Mouse (Mus musculus): ENCODE data around the gene Tk1. TPM values are rescaled to one million over a fixed set of nuclear protein-coding genes. Genes with fewer than 3 reads are reported as not detected.
"Not testable (repeated sequence)": the region's sequence is repeated elsewhere in the genome, so short reads cannot be mapped to it uniquely, and the experiment has no call there.

Gene Tk1
- polyA plus RNA-seq, 1 experiment from 2014 or later, result 6.2 TPM

- peaks cover 26% of the 10 kb centered on the region for H3K36me3 ChIP-seq (ENCODE audit: inconsistent target)
- 88% methylated on average over 9 of the region's 9 CpGs for WGBS (ENCODE audit: missing documents)
- H3K27ac ChIP-seq, result no peak overlapping the region
- H3K79me2 ChIP-seq (ENCODE audit: inconsistent target), result peaks cover 81% of the 10 kb centered on the region
- H3K4me3 ChIP-seq (ENCODE audit: inconsistent target), result no peak overlapping the region
These were observed 4.0 kb downstream of the Tk1 start for GRCm38 (mm10) chr11:117821868-117822267.

DNA sequence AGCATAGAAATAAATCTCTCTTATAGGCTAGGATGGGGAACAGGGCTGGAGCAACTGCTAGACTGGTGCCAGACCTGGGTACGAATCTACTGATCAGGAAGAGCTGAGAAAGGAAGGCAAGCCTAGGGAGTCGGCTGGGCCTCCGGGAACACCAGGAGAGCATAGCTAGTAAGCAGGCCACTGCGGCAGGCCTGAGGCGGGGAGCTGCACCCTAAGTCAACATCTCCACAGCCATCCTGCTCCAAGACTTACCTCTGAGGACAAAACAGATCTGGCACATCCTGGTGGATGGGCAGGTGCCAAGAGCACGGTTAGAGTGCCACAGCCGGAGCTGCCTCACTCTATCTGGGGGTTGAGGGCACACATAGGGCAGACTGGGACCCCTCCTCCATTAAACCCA is 5.7 kb downstream of the Tk1 start:
- Histone ChIP-seq H3K36me3 (ENCODE audit: inconsistent target) (peaks cover 30% of the 10 kb centered on the region), H3K79me2 (ENCODE audit: inconsistent target) (peaks cover 96% of the 10 kb centered on the region), H3K27ac (no peak overlapping the region), H3K4me3 (ENCODE audit: inconsistent target) (no peak overlapping the region)
- 96% methylated on average over 7 of the region's 7 CpGs for WGBS (ENCODE audit: missing documents)

GRCm38 (mm10) chr11:117819095-117819494 is 6.8 kb downstream of the Tk1 start:
- Histone ChIP-seq H3K4me3 (ENCODE audit: inconsistent target) (no peak overlapping the region), H3K36me3 (ENCODE audit: inconsistent target) (peaks cover 40% of the 10 kb centered on the region), H3K27ac (no peak overlapping the region), H3K79me2 (ENCODE audit: inconsistent target) (peaks cover 100% of the 10 kb centered on the region)
- 88% methylated on average over 8 of the region's 8 CpGs for WGBS (ENCODE audit: missing documents)

DNA sequence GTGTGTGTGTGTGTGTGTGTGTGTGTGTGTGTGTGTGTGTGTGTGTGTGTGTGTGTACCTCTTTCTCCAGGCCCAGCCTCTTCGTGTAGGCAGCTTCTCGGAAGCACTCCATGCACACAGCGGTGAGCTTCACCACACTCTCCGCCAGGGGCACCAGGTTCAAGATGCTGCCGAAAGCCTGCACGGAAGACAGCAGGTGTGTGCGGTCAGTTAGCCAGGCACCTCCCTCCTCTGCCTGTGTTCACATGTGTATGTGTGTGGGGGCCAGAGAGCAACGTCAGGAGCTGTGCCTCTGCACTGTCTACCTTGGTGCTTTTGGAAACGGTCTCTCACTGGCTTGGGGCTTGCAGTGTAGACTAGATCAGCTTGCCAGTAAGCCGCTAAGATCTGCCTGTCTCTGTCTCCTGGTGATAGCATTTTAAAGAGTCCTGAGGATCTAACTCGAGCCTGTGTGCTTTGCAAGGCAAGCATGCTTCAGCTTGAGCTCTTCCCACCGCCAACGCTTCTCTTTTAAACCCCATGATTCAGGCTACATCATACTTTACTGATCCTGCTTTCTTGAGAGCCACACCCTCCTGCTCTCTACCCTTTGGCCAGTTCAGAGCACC is 9.4 kb downstream of the Tk1 start:
- Histone ChIP-seq H3K36me3 (ENCODE audit: inconsistent target) (peaks cover 55% of the 10 kb centered on the region), H3K4me3 (ENCODE audit: inconsistent target) (no peak overlapping the region), H3K27ac (no peak overlapping the region), H3K79me2 (ENCODE audit: inconsistent target) (peaks cover 100% of the 10 kb centered on the region)
- 92% methylated on average over 9 of the region's 13 CpGs for WGBS (ENCODE audit: missing documents)

- not testable (repeated sequence) for H3K27ac ChIP-seq; H3K4me3 ChIP-seq (ENCODE audit: inconsistent target)
- H3K36me3 ChIP-seq (ENCODE audit: inconsistent target), result peaks cover 55% of the 10 kb centered on the region
- peaks cover 100% of the 10 kb centered on the region for H3K79me2 ChIP-seq (ENCODE audit: inconsistent target)
- WGBS (ENCODE audit: missing documents), result 94% methylated on average over 6 of the region's 9 CpGs
These were observed 10.0 kb downstream of the Tk1 start for GRCm38 (mm10) chr11:117815850-117816249.

- Histone ChIP-seq H3K36me3 (ENCODE audit: inconsistent target) (peaks cover 55% of the 10 kb centered on the region), H3K27ac (no peak overlapping the region), H3K79me2 (ENCODE audit: inconsistent target) (peaks cover 100% of the 10 kb centered on the region), H3K4me3 (ENCODE audit: inconsistent target) (no peak overlapping the region)
- WGBS (ENCODE audit: missing documents), result 57% methylated on average over 6 of the region's 6 CpGs
These were observed 11.1 kb downstream of the Tk1 start for GRCm38 (mm10) chr11:117814704-117815366.

DNA sequence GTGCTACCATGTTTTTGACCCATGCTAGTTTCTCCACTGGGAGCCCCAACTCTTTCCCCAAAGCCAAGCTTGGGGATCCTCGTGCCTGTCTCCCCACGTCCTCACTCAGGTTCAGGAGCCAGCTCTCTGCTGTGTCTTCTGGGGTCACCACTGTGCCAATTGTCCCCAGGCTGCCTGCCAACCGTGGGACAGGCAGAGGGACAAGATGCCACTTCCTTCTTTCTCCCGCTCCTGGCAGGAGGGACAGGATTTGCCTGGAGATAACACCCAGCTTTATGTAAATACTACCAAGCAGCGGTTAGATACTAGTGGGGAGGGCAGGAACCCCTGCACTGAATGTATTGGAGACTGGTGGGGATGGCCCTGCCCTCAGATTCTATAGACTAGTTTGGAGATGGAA is 12.0 kb downstream of the Tk1 start:
- 64% methylated on average over 5 of the region's 5 CpGs for WGBS (ENCODE audit: missing documents)
- Histone ChIP-seq H3K36me3 (ENCODE audit: inconsistent target) (peaks cover 49% of the 10 kb centered on the region), H3K27ac (no peak overlapping the region)

DNA sequence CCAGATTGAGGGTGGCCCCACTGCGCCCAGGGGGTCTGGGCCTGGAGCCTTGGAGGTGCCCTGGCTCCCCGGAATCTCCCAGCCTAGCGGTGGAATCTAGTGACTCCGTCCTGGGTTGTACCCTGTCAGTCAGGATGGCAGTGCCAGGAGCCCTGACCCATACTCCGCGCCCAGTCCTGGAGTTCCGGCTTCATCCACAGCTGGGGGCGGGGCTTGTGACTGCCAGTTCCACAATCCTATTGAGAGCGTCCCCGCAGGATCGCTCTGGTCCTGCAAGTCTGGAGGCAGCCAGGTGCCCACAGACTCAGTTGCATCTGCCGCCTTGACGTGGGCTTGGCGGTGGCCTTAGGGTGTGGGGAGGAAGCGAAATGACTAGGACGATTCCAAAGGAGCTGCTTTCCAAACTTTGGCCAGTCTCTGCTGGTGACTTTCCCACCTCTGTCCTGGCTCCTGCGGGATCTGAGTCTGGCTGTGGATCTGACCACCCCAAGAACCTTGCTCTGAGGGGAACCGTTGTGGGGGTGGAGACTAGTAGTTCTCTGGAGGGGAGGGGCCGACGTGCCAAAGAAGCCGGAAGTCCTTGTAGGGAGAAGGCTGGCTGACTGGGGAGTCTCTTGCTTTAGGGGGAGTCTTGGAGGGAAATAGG is 15.4 kb downstream of the Tk1 start:
- peaks cover 26% of the 10 kb centered on the region; the same call in 1 of the 2 replicates for H3K36me3 ChIP-seq (ENCODE audit: inconsistent target)
- peaks cover 57% of the 10 kb centered on the region for H3K79me2 ChIP-seq (ENCODE audit: inconsistent target)
- peak overlapping the region; percentile 95 for H3K4me3 ChIP-seq (ENCODE audit: inconsistent target)
- under 1% methylated on average over 21 of the region's 21 CpGs for WGBS (ENCODE audit: missing documents)
- peak overlapping the region; percentile 75 for H3K27ac ChIP-seq

More for the DNA sequence above, 12.0 kb downstream of the Tk1 start:
- Histone ChIP-seq H3K79me2 (ENCODE audit: inconsistent target) (peaks cover 91% of the 10 kb centered on the region), H3K4me3 (ENCODE audit: inconsistent target) (no peak overlapping the region)

DNA sequence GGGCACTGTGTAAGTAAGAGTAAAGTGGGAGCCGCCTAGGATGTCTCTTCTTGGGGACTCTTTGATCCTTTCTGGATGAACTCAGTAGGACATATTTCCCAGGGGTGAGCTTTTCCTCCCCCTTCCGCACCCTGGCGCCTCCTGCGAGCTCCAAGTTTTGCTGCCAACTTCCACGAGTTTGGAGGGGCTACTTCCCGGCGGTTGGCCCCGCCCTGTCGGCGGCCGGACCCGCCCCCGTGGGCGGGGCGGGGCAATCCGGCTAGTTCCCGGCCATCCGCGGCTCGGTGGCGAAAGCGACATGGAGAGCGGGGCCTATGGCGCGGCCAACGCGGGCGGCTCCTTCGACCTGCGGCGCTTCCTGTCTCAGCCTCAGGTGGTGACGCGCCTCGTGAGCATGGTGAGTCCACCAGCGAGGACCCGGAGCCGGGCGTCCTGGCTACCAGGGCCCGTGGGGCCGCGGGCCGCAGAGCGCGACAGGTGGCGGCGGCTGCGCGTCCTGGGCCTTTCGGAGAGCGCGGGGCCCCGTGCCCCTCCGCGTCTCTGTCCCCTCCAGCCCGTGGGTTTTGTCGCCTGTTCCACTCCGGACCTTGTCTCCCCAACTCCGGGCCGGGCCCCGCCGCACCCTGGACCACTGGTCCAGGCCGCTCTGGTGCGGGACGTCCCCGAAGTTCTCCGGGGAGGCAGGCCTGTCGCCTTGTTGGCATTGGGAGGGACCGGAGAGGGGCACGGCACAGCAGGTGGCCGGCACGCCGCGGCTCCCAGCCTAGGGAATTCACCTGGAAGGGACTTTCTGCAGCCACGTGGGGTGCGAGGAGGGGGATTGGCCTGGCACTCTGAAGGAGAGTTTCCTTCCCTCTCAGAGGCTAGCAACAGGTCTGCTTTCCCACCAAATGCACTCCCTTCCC is 16.2 kb downstream of the Tk1 start, which contains the start of the genes Gm20708 and Syngr2:
Gm20708 (plus strand) TSS at position 262 of the 905 bp plus-strand sequence.
Syngr2 (plus strand) TSS at position 262 of the 905 bp plus-strand sequence.
- 2% methylated on average over 57 of the region's 75 CpGs for WGBS (ENCODE audit: missing documents)
- H3K27ac ChIP-seq, result peak within 1 kb of the TSS; percentile 75
- H3K79me2 ChIP-seq (ENCODE audit: inconsistent target), result peaks cover 48% of the 10 kb centered on the region
- peak within 1 kb of the TSS; percentile 95 for H3K4me3 ChIP-seq (ENCODE audit: inconsistent target)
- H3K36me3 ChIP-seq (ENCODE audit: inconsistent target), result peaks cover 21% of the 10 kb centered on the region; the same call in 1 of the 2 replicates

DNA sequence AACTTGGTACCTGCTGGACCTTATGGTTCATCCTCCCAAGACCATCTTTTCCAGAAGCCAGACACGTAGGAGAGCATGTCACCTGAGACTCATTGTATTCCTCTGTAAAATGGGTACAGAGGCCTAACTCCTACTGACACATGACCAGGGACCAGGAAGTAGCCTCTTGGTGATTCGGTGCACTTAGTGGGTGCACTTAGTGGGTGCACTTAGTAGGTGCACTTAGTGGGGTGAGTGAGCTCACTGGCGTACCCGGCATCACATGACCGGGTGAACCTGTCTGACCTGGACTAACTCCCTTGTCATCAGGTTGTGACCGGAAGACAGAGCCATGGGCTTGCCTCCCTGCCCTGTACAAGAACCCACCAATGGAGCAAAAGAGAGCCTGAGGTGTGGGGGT is 19.1 kb downstream of the Tk1 start:
- peaks cover 20% of the 10 kb centered on the region for H3K79me2 ChIP-seq (ENCODE audit: inconsistent target)
- H3K36me3 ChIP-seq (ENCODE audit: inconsistent target), result no peaks in the 10 kb centered on the region
- WGBS (ENCODE audit: missing documents), result 97% methylated on average over 6 of the region's 6 CpGs
- no peak overlapping the region for H3K27ac ChIP-seq
- no peak overlapping the region for H3K4me3 ChIP-seq (ENCODE audit: inconsistent target)

DNA sequence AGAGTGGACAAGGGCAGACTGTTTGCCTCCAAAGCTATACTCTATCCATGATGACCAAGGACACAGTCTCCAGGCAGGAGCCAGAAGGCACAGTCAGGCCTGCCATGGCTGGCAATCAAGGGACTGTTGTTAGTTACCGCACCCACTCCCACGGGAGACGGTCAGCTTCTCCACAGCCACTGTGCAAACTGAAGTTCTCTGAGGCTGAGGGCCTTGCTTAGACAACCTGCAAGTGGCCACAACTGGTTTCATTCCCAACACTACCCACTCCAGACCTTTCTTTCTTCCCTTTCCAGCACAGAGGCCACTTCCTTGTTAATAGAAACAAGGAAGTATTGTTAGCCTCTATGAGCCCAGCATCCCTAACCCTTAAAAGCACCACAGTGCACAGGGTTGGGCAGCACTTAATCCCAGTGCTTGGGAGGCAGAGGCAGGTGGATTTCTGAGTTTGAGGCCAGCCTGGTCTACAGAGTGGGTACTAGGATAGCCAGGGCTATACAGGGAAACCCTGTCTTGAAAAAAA is 22.7 kb downstream of the Tk1 start:
- no peak overlapping the region for H3K4me3 ChIP-seq (ENCODE audit: inconsistent target)

DNA sequence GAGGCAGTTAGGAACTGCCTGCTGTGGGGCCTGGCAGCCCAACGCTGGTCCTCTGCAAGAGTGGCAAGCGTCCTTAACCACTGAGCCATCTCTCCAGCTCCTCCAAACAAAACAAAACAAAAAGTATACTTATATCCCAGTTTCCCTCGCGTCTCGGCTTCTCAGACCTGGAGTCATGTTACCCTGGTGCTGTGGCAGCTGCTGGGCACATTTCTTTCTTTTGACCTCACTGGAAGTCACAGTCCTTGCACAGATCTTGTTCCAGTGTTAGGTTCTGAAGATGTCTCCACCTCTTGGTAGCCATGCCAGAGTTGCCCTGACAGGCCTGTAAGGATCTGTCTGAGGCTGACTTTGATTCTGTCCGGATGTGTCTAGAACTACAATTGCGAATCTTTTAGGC is 24.2 kb downstream of the Tk1 start:
- H3K27ac ChIP-seq, result no peak overlapping the region
- WGBS (ENCODE audit: missing documents), result 94% methylated on average over 7 of the region's 7 CpGs

More for the DNA sequence above, 22.7 kb downstream of the Tk1 start:
- Histone ChIP-seq H3K36me3 (ENCODE audit: inconsistent target) (no peaks in the 10 kb centered on the region), H3K27ac (peak overlapping the region; percentile 17; the same call in 1 of the 2 replicates), H3K79me2 (ENCODE audit: inconsistent target) (no peaks in the 10 kb centered on the region)
- WGBS (ENCODE audit: missing documents), result 78% methylated on average over 3 of the region's 3 CpGs

GRCm38 (mm10) chr11:117800038-117800437 is 25.9 kb downstream of the Tk1 start:
- Histone ChIP-seq H3K4me3 (ENCODE audit: inconsistent target) (no peak overlapping the region), H3K79me2 (ENCODE audit: inconsistent target) (no peaks in the 10 kb centered on the region), H3K36me3 (ENCODE audit: inconsistent target) (no peaks in the 10 kb centered on the region), H3K27ac (no peak overlapping the region)
- WGBS (ENCODE audit: missing documents), result 90% methylated on average over 6 of the region's 7 CpGs

More for the DNA sequence above, 24.2 kb downstream of the Tk1 start:
- Histone ChIP-seq H3K4me3 (ENCODE audit: inconsistent target) (no peak overlapping the region), H3K36me3 (ENCODE audit: inconsistent target) (no peaks in the 10 kb centered on the region), H3K79me2 (ENCODE audit: inconsistent target) (no peaks in the 10 kb centered on the region)

- H3K4me3 ChIP-seq (ENCODE audit: inconsistent target), result no peak overlapping the region
- H3K79me2 ChIP-seq (ENCODE audit: inconsistent target), result no peaks in the 10 kb centered on the region
- WGBS (ENCODE audit: missing documents), result 13% methylated on average over 5 of the region's 5 CpGs
- no peak overlapping the region for H3K27ac ChIP-seq
- no peaks in the 10 kb centered on the region for H3K36me3 ChIP-seq (ENCODE audit: inconsistent target)
These were observed 26.7 kb downstream of the Tk1 start for GRCm38 (mm10) chr11:117799174-117799573.

Data from macrophage (primary cell).